Mouse (Mus musculus) liver, embryonic 14.5 days (tissue): ENCODE measurements at regions not wholly inside any gene's neighbourhood (a gene's known extent, or its start where the extent isn't known, plus 50 kb on each side); places are given as distances from the start of the nearest gene placed in this dataset.

Experiments used
- ATAC-seq: fragments of 200-750 bp; cut with Nextera tagmentation; 2 replicates; pipeline ENCODE4 v1.8.0; 2017; ENCODE audit warnings: moderate number of reproducible peaks, mild to moderate bottlenecking, moderate library complexity; ENCODE audit not compliant: insufficient read depth
- DNase-seq, 3 experiments: peaks; one replicate each; pipeline ENCODE4 v3.0.0-alpha.2; 2012 to 2013; ENCODE audit warnings: low read depth in 3 of 3, low spot score in 3 of 3
- H3K27ac ChIP-seq: fragments of 300-500 bp; sonication (generic); 2 replicates; pipeline ENCODE4 v1.5.1; 2014; ENCODE audit warnings: moderate library complexity, mild to moderate bottlenecking, control low read depth, inconsistent platforms
- H3K27me3 ChIP-seq: fragments of 300-500 bp; sonication (generic); 2 replicates; pipeline ENCODE4 v1.6.1; 2014; ENCODE audit warnings: mild to moderate bottlenecking, low read length, moderate library complexity; ENCODE audit not compliant: control insufficient read depth, insufficient read depth
- H3K36me3 ChIP-seq: fragments of 300-500 bp; sonication (generic); replicated peaks from 2 replicates; pipeline ENCODE4 v1.6.1; 2014; ENCODE audit warnings: low read depth; ENCODE audit not compliant: control insufficient read depth, insufficient read depth
- H3K4me1 ChIP-seq, 2 experiments: fragments of 200-500 bp in 1 of 2; fragments of 300-500 bp in 1 of 2; sonication (generic) in 1 of 2; replicated peaks; 2 replicates each; pipeline ENCODE4 v1.6.1; 2012 to 2014; ENCODE audit warnings: antibody characterized with exemption in 1 of 2, inconsistent platforms in 1 of 2, low read length in 1 of 2; ENCODE audit not compliant: control insufficient read depth in 2 of 2, insufficient read depth in 2 of 2
- H3K4me2 ChIP-seq: fragments of 300-500 bp; sonication (generic); 2 replicates; pipeline ENCODE4 v1.6.1; 2014; ENCODE audit warnings: low read depth, mild to moderate bottlenecking, control low read depth, moderate library complexity
- H3K4me3 ChIP-seq, 2 experiments: fragments of 200-500 bp in 1 of 2; fragments of 300-500 bp in 1 of 2; sonication (generic) in 1 of 2; 2 replicates each; pipeline ENCODE4 v1.5.1; 2012 to 2014; ENCODE audit warnings: low read depth in 2 of 2, low read length in 2 of 2, mild to moderate bottlenecking in 2 of 2, control low read depth in 1 of 2, inconsistent platforms in 1 of 2, moderate library complexity in 1 of 2; ENCODE audit not compliant: insufficient read depth in 1 of 2
- H3K9ac ChIP-seq: fragments of 300-500 bp; sonication (generic); replicated peaks from 2 replicates; pipeline ENCODE4 v1.6.1; 2014; ENCODE audit warnings: mild to moderate bottlenecking, control low read depth, moderate library complexity
- H3K9me3 ChIP-seq: fragments of 300-500 bp; sonication (generic); 2 replicates; pipeline ENCODE4 v1.6.1; 2016; ENCODE audit warnings: low read length, mixed read lengths; ENCODE audit not compliant: control insufficient read depth
- CTCF ChIP-seq: IDR thresholded peaks from 2 replicates; pipeline ENCODE4 v1.5.1; 2016; ENCODE audit warnings: antibody characterized with exemption, low read depth, control low read depth
- EP300 ChIP-seq: IDR thresholded peaks from 2 replicates; pipeline ENCODE4 v1.6.1; 2016; ENCODE audit warnings: antibody characterized with exemption, low read depth
- WGBS: fragments of 180-500 bp; shearing (Covaris S2); extraction: QIAGEN DNeasy Blood & Tissue Kit; methylation state at CpG from one replicate; pipeline ENCODE4 v1.1.7; 2014; ENCODE audit not compliant: insufficient replicate concordance; 5-methylcytosine and 5-hydroxymethylcytosine counted together

- Histone ChIP-seq H3K9me3 (no peaks in the 10 kb centered on the region), H3K4me2 (no peak overlapping the region), H3K36me3 (no peaks in the 10 kb centered on the region), H3K4me1 (no peaks in the 10 kb centered on the region), H3K27ac (no peak overlapping the region), H3K27me3 (no peaks in the 10 kb centered on the region), H3K9ac (no peak overlapping the region), H3K4me3 (no peak overlapping the region)
- TF ChIP-seq CTCF (no peak), EP300 (no peak)
- ATAC-seq = no peak
- DNase-seq = no peak
- 66% methylated on average over 7 of the region's 7 CpGs for WGBS
Observed at GRCm38 (mm10) chr12:16157896-16158295, 341.2 kb upstream of the Trib2 start.

- H3K9me3 ChIP-seq = no peaks in the 10 kb centered on the region
- no peak for DNase-seq
- no peak overlapping the region for H3K9ac ChIP-seq
- no peak overlapping the region for H3K4me3 ChIP-seq
- no peaks in the 10 kb centered on the region for H3K27me3 ChIP-seq
- H3K4me2 ChIP-seq = no peak overlapping the region
- no peaks in the 10 kb centered on the region for H3K4me1 ChIP-seq
- no peak overlapping the region for H3K27ac ChIP-seq
- 26% methylated on average over 2 of the region's 2 CpGs for WGBS
- no peaks in the 10 kb centered on the region for H3K36me3 ChIP-seq
- no peak for ATAC-seq
- TF ChIP-seq CTCF (no peak), EP300 (no peak)
Observed at GRCm38 (mm10) chr12:16155791-16156558, 339.3 kb upstream of the Trib2 start.

GRCm38 (mm10) chr12:16154256-16154655 is 337.5 kb upstream of the Trib2 start:
- 22% methylated on average over 1 of the region's 1 CpGs for WGBS
- Histone ChIP-seq H3K27ac (no peak overlapping the region), H3K9me3 (no peaks in the 10 kb centered on the region), H3K4me3 (no peak overlapping the region), H3K27me3 (no peaks in the 10 kb centered on the region), H3K36me3 (no peaks in the 10 kb centered on the region), H3K4me1 (no peaks in the 10 kb centered on the region), H3K4me2 (no peak overlapping the region), H3K9ac (no peak overlapping the region)
- ATAC-seq = no peak
- no peak for DNase-seq
- TF ChIP-seq EP300 = no peak
- no peak for TF ChIP-seq CTCF

- H3K4me2 ChIP-seq = no peak overlapping the region
- H3K9ac ChIP-seq = no peak overlapping the region
- ATAC-seq (no peak), DNase-seq (no peak)
- TF ChIP-seq CTCF (no peak), EP300 (no peak)
- H3K36me3 ChIP-seq = no peaks in the 10 kb centered on the region
- no peaks in the 10 kb centered on the region for H3K4me1 ChIP-seq
- no peak overlapping the region for H3K4me3 ChIP-seq
- no peaks in the 10 kb centered on the region for H3K27me3 ChIP-seq
- 74% methylated on average over 11 of the region's 11 CpGs for WGBS
- no peaks in the 10 kb centered on the region for H3K9me3 ChIP-seq
- no peak overlapping the region for H3K27ac ChIP-seq
Observed at GRCm38 (mm10) chr12:16152108-16152507, 335.4 kb upstream of the Trib2 start.

- Histone ChIP-seq H3K9ac (no peak overlapping the region), H3K36me3 (no peaks in the 10 kb centered on the region), H3K4me3 (no peak overlapping the region), H3K27me3 (no peaks in the 10 kb centered on the region), H3K4me2 (no peak overlapping the region), H3K4me1 (no peaks in the 10 kb centered on the region), H3K27ac (no peak overlapping the region), H3K9me3 (no peaks in the 10 kb centered on the region)
- no peak for DNase-seq
- TF ChIP-seq CTCF = no peak
- TF ChIP-seq EP300 = no peak
- WGBS = 44% methylated on average over 5 of the region's 5 CpGs
- no peak for ATAC-seq
Observed at GRCm38 (mm10) chr12:16151170-16151702, 334.5 kb upstream of the Trib2 start.
